Mouse (Mus musculus) embryo, embryonic 10.5 days (tissue): ENCODE measurements around the gene Eng.

ENCODE experiments used
- DNase-seq: peaks from one replicate; pipeline ENCODE4 v3.0.0-alpha.2; 2015; ENCODE audit warnings: low spot score

The Eng gene

DNA sequence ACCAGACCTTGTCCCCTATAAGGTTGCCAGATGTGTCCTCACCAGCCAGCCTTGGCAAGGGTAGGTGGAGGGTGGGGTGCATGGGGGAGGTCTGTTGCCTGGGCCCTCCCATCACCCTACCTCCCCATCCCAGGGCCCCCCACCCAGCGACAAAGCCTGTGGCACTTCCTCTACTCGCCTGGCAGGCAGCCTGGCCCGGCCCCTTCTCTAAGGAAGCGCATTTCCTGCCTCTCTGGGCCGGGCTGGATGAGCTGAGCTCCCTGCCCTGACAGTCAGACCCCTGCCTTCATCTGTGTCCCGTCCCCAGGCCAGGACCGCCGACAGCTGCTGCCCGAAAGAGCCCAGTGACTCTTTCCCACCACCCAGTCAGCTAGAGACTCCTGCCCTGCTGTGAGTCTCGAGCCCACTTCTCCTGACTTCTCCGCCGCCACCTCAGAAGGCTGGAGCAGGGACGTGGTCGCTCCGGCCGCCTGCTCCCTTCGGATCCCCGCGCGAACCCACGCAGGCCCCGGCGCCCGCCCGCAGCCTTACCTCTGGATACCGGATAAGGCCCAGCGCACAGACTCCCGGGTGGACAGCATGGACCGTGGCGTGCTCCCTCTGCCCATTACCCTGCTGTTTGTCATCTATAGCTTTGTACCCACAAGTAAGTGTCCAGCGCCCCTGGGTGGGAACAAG is at the start of gene Eng:
Eng (plus strand) TSS at position 217 of the 678 bp plus-strand sequence.
- no peak for DNase-seq

GRCm38 (mm10) chr2:32596725-32597124 is 49.7 kb upstream of the Eng start:
- DNase-seq, result no peak

DNA sequence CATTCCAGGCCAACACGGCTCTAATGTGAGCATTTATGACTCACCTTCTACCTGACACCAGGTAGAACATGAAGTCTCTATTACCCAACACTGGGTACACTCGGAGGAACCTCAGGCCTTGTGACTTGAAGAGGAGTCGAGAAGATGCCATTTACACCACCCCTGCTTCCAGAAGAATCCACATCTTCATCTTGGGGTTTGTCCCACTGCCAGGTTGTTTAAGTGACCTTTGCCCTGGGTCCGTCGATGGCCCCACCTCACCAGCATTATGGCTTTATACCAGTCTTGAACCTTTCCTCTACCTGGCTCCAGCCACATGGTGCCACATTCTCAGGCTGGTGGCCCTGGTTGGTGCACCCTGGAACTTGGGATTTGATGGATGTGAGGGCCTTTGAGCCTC is 49.1 kb upstream of the Eng start:
- DNase-seq, result no peak

GRCm38 (mm10) chr2:32597699-32598098 is 48.7 kb upstream of the Eng start:
- DNase-seq, result no peak

DNA sequence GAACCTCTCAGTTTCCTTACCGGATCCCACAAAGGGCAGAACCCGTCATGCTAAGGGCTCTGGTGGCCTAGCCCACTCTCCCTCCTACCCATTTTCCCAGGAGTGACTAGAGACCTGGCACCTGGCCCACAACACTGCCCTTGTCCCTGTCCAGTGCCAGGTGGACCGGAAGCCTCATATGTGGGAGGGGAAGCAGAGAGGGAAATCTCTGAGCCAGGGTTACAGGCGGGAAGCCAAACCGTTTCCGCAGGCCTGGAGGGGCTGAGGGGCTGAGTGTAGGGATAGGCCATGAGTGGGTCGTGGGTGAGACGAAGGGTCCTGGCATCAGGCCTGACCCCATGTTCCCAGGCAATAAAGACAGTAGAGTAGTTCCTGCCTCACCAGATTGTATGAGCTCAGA is 47.9 kb upstream of the Eng start:
- DNase-seq, result no peak

- DNase-seq, result no peak
Observed at GRCm38 (mm10) chr2:32599409-32599808, 47.0 kb upstream of the Eng start, which contains the start of gene St6galnac6. St6galnac6 (plus strand) TSS chr2:32599709.

DNA sequence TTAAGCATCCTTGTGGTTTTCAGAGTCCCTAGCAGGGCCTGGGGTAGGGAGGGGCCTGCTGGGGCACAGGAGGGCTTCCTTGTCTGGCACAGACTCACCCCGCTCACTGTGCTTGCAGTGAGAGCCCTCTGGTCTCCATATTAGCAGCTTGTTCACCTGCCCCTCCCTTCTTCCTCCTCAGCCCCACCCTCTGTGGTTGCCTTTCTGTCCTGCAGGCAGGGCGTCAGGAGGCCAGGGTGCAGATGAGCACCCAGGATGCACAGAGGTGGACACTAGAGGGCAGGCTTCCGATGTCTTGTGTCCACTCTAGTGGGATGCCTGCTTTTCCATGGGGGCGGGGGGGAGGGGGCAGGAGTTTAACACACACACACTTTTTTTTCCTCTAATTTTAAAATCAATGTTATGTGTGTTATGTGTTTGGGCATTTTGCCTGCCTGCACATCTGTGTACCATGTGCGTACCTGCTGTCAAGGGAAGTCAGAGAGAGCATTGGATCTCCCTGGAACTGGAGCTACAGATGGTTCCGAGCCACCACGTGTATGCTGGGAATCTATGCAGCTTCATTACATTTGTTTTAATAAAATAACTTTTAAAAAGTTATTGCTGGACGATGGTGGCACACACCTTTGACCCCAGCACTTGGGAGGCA is 44.9 kb upstream of the Eng start:
- DNase-seq, result peak; percentile 72

DNA sequence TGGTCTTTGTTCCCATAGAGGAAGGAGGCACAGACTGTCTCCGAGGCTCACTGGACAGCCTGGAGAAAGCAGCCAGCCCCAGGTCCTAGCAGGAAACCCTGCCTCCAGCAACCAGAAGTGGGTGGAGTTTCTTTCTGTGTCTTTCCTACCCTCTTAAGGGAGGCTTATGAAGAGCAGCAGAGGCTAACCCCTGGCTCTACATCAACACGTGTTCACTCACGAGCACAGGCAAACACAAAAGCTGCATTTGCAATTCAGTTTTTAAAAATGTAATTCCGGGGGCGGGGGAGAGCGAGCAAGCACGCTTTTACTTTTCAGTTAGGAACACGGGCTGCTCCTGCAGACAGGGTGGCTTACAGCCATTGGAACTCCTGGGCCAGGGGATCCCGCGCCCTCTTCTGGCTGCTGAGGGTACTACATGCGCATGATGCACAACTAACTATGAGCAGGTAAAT is 43.8 kb upstream of the Eng start:
- DNase-seq, result peak; percentile 92

- DNase-seq, result no peak
Observed at GRCm38 (mm10) chr2:32604631-32605030, 41.8 kb upstream of the Eng start.

GRCm38 (mm10) chr2:32606161-32607142 is 39.9 kb upstream of the Eng start:
- DNase-seq, result peak; percentile 91

GRCm38 (mm10) chr2:32607262-32607947 is 39.0 kb upstream of the Eng start:
- DNase-seq, result peak; percentile 75

DNA sequence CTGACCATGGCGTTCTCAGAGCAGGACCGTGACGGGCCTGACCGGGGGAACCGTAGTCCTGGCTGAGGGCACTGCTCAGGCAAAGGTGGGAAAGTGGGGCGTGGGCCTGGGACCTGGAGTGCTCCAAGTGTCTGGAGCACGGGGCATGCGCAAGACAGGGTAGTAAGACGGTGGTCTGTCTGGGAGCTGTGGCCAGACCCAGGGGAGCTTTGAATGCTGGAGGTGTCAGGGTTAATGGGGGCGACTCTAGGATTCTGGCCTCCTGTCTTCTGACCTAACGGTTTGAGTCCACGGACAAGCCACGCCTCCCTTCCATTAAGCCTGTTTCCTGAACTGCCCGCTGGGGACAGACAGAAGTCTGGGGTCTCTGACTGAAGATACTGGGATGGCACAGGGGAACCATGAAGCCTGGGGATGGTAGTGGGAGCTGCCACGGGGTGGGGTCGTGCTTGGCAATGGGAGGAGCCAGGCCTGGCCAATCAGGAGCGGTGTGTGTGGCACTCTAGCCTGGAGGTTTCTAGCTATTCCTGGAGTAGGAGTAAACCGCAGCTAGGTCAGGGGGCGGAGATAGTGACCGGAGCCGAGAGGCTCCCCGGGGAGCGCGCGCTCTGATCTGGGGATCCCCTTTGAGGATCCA is 38.1 kb upstream of the Eng start:
- DNase-seq, result peak; percentile 84

DNA sequence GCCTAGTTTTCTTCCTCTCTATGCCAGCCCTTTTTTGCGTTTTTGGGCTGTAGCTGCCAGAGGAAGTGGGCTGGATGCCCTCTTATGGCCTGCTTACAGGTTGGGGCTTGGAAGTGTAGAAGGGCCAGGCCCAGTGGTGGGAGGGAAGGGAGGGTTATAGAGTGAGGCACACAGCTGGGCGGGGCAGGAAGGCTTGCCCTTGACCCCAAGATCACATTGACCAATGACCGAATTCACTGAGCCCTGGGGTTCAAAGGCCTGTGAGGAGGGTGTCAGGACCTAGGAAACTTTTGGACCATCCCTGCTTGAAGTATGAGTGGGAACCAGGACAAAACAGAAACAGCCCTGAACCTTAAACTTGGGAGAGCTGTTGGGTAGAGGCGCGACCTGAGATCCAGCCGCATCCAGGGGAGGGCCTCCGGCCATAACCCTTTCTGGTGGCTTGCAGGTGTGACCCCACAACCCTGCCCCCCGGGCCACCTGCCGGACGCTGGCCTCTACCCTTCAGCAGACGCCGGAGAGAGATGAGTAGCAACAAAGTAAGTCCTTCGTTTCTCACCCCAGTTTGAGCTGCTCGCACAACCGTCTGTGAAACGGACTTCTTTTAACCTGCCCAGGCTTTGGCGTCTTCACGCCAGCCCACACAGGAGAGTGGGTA is 37.5 kb upstream of the Eng start:
- DNase-seq, result no peak

- DNase-seq, result peak; percentile 74
Observed at GRCm38 (mm10) chr2:32610610-32611229, 35.7 kb upstream of the Eng start.

- no peak for DNase-seq
Observed at GRCm38 (mm10) chr2:32612274-32612673, 34.1 kb upstream of the Eng start.

- DNase-seq, result no peak
Observed at GRCm38 (mm10) chr2:32617109-32617508, 29.3 kb upstream of the Eng start.

- no peak for DNase-seq
Observed at GRCm38 (mm10) chr2:32617601-32618000, 28.8 kb upstream of the Eng start.

DNA sequence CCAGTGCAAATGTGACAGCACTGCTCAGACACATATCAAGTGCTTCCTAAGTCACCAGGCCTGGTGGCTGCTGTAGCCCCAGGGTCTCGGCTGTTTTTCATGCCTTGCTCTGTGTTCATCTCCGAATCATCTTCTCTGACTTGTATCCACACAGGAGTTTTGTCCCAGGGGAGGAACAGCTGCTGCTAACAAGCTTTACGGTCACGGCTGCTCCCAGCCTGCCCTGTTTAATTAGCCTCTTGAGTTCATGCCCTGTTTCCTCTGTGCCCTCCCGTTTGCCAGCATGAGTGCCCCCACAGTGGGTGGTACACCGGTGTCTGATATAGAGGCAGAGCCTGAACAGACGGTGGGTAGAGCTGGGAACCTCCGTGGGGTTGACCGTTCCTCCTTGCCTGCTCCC is 28.3 kb upstream of the Eng start:
- no peak for DNase-seq

DNA sequence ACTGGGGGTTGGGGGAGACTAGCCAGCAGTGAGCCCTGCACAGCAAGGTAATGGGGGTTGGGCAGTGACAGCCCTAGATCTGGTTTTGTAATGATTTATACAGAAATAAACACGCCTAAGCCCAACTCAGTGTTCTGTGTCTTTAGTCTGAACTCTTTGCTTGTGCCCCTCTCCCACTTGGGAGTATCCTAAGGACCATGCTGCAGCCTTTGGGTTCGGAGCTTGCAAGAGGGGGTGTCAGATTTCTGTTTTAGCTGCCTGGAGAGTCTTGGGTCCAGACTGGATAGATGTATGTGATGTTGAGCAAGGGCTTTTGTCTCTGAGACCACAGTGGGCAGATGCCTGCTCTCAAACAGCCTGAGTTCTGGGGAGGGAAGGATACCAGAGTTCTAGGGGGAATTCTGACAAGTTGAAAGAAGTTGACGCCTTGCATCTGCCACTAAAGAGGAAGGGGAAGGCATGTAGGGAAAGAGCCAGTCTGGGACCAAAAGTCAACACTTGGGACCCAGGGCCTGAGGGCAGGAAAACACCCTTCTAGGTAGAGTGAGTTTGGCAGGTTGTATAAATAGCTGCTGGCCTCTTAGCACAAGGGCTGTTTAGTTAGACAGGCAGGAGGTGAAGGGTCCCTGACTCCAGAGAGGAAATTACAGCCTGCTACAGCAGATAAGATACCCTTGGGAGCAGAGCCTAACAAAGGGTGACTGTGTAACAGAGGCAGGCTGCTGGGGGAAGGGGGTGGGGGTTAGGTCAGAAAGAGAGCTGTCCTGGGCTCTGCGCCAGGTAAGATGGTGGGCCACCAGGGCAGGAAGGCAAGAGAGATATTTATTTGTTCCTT is 25.5 kb upstream of the Eng start:
- peak; percentile 75 for DNase-seq

DNA sequence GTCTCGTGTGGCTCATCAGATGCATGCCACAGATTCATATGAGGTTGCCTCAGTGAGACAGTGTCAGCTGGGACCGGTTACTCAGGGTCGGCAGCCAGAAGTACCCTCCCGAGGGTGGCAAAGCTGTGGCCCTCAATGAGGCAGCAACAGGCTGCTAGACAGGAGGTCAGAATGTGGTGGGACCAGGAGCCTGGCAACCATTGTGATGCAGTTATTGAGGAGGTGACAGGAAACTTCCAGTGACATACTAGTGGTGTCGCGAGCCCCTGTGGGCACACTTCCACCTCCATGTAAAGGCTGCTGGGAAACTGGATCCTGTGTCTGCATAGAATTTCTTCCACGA is 24.9 kb upstream of the Eng start, which contains the start of gene Ak1:
Ak1 (plus strand) TSS at position 242 of the 343 bp plus-strand sequence.
- DNase-seq, result no peak
